Mouse (Mus musculus) layer of hippocampus, adult 2 months (tissue): ENCODE measurements at regions not wholly inside any gene's neighbourhood (a gene's known extent, or its start where the extent isn't known, plus 50 kb on each side); places are given as distances from the start of the nearest gene placed in this dataset.

Experiments used
- DNase-seq, 2 experiments: peaks; one replicate each; pipeline ENCODE4 v3.0.0; 2022; ENCODE audit warnings: low spot score in 2 of 2
- H3K27ac ChIP-seq: fragments of 200-600 bp; 2 replicates; pipeline ENCODE4 v1.8.1; 2022
- H3K4me3 ChIP-seq: fragments of 200-600 bp; 2 replicates; pipeline ENCODE4 v1.8.1; 2022; ENCODE audit warnings: mild to moderate bottlenecking
- CTCF ChIP-seq: fragments of 200-600 bp; conservative IDR thresholded peaks from 2 replicates; pipeline ENCODE4 v1.8.1; 2022; ENCODE audit warnings: antibody characterized with exemption, mild to moderate bottlenecking, moderate library complexity

DNA sequence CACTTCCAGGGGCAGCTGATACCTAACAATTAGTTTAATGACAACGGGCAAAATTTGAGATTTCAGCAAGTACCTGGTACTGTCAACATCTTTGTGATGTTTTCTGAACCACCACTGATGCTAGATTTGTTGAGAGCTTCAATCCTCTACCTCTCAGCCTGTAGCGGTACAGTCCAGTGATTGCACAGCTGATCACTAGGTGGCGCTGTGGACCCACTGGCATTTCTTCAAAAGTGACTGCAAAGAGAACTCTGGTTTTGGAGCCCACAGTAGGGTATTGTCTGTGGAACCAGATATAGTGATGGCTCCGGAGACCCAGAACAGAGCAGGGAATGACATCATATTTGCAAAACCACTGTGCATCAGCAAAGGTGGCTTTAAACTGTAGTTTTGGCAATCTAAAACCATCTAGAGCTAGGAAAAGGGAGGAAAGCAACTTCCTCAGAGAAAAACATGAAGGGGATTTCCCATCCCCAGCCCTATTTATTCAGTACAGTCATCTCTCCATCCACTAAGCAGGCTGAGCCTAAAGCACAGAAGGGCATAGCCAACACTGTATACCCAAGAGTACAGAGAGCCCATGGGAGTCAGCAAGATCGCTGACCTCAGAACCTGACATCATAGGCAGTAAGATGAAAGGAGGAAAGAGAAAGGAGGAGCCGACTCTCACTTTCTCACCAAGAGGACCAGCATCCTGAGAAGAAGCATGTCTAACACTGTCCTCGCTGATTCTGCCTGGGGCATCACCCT is 77.7 kb upstream of the 2210010C04Rik start:
- no peak overlapping the region for H3K4me3 ChIP-seq
- peak; percentile 84 for TF ChIP-seq CTCF
- DNase-seq: peak; percentile 14 to 69
- no peak overlapping the region for H3K27ac ChIP-seq

DNA sequence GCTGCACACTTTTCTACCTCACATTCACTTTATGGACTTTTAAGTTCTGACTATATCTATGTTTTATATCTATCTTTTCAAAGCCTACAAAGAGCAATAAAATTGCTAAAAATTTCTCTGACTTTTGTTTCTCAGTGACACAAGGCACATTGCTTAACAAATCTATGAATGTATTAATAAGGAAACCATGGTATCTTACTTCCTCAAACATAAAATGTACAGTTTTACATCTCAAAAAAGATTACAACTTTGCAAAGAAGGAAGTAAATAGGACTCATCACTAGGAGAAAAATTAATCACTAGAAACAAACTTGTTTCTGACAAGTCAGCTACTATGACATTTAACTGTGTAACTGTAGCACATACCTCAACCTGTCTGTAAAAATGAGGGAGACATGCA is 76.5 kb upstream of the 2210010C04Rik start:
- H3K4me3 ChIP-seq: no peak overlapping the region
- no peak overlapping the region for H3K27ac ChIP-seq
- TF ChIP-seq CTCF: no peak
- no peak for DNase-seq

DNA sequence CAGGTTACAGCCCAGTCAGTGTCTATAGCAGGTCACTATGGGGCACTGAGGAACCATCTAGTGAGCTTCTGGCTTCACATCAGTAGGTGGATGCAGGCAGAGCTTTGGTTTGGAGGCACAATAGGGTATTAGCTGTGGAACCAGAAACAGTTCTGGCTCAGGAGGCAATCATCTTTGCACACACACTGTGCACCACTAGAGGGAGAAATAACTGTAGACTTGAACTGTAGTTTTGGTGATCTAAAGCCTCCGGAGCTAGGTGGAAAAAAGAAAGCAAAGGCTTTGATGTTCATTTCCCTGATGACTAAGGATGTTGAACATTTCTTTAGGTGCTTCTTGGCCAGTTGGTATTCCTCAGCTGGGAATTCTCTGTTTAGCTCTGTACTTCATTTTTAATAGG is 73.6 kb upstream of the 2210010C04Rik start:
- DNase-seq: no peak
- H3K27ac ChIP-seq: no peak overlapping the region
- TF ChIP-seq CTCF: peak; percentile 64
- no peak overlapping the region for H3K4me3 ChIP-seq

DNA sequence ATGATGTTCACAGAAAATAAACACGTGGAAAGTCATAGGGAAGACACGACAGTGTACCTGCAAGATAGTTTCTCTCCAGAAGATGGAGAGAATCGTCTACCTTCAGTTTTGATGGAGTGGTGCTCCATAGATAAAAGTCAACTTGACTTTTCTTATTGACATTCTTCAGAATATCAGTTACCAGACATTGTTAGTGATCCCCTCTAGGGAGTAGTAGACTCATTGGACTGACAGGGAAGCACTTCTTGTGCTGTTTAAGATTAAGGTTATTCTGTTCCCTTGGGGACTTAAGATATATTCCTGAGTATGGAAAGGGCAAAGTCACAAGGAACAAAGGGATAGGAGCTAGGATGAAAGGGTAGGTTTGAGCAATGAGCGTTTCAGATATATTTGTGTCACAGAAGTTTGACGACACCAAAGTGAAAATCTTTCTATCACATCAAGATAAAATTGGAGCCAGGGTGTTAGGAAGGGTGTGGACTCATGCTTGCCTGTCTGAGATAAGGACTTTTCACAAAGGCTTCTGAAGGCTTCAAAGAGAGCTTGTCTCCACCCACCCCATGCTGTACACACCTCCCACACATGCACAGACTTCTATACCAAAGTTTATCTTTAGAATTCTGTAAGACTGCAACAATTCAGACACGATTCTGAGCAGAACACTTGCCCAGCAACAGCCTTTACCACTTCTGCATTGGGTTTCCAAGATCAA is 68.5 kb upstream of the 2210010C04Rik start:
- no peak for DNase-seq
- no peak for TF ChIP-seq CTCF
- no peak overlapping the region for H3K27ac ChIP-seq
- no peak overlapping the region for H3K4me3 ChIP-seq

DNA sequence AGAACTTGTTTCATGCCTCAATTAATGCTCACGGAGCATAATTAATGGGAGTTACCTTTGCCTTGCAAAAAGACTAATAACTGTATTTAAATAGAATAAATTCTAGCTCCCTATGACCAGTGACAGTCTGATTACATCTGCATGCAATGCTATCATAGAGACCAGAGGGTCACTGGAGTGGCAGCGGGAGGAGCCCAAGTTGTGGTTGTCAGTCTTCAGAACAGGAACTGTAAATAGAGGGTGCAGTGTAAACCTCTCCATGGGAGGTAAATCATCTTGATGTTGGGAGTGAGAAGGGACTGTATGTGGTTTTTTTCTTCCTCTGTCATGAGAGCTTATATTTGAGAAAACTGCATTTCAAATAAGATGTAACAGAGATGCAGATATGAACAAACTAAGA is 66.7 kb upstream of the 2210010C04Rik start:
- no peak for TF ChIP-seq CTCF
- DNase-seq: no peak
- no peak overlapping the region for H3K27ac ChIP-seq

DNA sequence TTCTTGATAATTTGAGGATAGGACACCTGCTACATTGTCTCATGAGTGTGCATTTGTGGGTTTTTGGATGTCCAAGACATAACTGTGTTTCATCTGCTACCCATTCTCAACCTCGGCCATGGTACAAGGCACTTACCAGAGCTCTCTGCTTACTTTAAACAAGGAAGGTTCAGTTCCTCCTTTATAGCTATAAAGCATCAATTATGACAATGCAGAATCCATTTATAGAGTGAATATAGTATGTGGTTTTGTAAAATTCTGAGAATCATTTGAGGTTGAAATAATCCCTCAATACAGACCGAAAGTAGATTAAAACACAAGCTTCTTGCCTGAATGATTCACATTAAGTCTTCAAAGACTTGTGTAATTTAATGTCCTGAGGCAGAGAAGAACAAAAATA is 64.9 kb upstream of the 2210010C04Rik start:
- TF ChIP-seq CTCF: no peak
- no peak for DNase-seq
- no peak overlapping the region for H3K27ac ChIP-seq

More for the DNA sequence above, 66.7 kb upstream of the 2210010C04Rik start:
- no peak overlapping the region for H3K4me3 ChIP-seq

DNA sequence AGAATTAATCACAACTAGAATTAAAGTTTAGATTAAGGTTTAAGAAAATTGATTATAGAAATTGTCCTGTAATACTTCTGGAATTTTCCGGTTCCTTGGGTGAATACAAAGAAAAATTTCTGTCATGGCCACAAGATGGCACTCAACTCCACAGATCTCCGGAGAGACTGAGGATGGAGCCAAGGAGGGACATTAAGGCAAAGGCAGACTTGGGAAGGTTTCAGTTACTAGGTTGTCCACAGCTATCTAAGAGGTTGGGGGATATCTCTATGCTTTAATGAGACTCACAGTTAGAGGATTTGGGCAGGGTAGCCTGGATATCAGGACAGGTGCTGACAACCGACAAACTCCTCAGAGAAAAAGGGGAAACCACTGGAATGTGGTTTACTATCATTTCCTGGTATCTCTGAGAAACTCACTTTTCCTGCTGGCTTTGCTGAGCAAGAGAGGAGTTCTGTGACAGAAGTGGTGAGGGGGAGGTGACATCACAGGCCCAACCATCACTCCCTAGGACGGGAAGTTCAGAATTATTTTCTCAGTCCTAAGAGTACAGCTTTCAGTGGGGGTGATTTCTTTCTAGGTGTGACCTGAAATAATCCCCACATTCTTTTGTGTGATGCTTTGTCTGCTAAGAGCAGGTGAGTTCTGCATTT is 56.0 kb upstream of the 2210010C04Rik start:
- Histone ChIP-seq H3K27ac (no peak overlapping the region), H3K4me3 (no peak overlapping the region)
- peak in 1 of 2 experiments; percentile 21 for DNase-seq
- peak; percentile 79 for TF ChIP-seq CTCF

More for the DNA sequence above, 64.9 kb upstream of the 2210010C04Rik start:
- no peak overlapping the region for H3K4me3 ChIP-seq
